Mouse (Mus musculus): ENCODE results near the gene Aimp1. TPM values are rescaled to one million over a fixed set of nuclear protein-coding genes. Genes with fewer than 3 reads are reported as not detected.

Gene Aimp1
- total RNA-seq, 4 experiments from 2014 or later = 51.0 to 62.8 (median 54.2) TPM

Other genes starting within 250 kb of the Aimp1 start
- gene Gimd1, start 54.5 kb downstream of the Aimp1 start, total RNA-seq (2022) = not detected
- 10 to 100 TPM; 12.1 to 14.5 (median 13.9) TPM for gene Tbck, start 226 bp downstream of the Aimp1 start, total RNA-seq (2022)